Mouse (Mus musculus) forebrain, embryonic 12.5 days (tissue): ENCODE measurements around the gene Amn1. TPM values are rescaled to one million over a fixed set of nuclear protein-coding genes. Genes with fewer than 3 reads are reported as not detected.
"Not testable (repeated sequence)": the region's sequence is repeated elsewhere in the genome, so short reads cannot be mapped to it uniquely, and the experiment has no call there.

Source experiments
- ATAC-seq: fragments of 200-750 bp; cut with Nextera tagmentation; 2 replicates; pipeline ENCODE4 v1.8.0; 2017; ENCODE audit warnings: moderate TSS enrichment; ENCODE audit not compliant: low FRiP score
- H3K27ac ChIP-seq: fragments of 300-500 bp; sonication (generic); 2 replicates; pipeline ENCODE4 v1.5.1; 2016; ENCODE audit warnings: mild to moderate bottlenecking
- H3K27me3 ChIP-seq: fragments of 300-500 bp; sonication (generic); 2 replicates; pipeline ENCODE4 v1.6.1; 2016; ENCODE audit warnings: mild to moderate bottlenecking
- H3K36me3 ChIP-seq: fragments of 300-500 bp; sonication (generic); replicated peaks from 2 replicates; pipeline ENCODE4 v1.6.1; 2016; ENCODE audit warnings: mild to moderate bottlenecking
- H3K4me1 ChIP-seq: fragments of 300-500 bp; sonication (generic); 2 replicates; pipeline ENCODE4 v1.6.1; 2016
- H3K4me2 ChIP-seq: fragments of 300-500 bp; sonication (generic); 2 replicates; pipeline ENCODE4 v1.6.1; 2016; ENCODE audit warnings: mild to moderate bottlenecking, moderate library complexity
- H3K4me3 ChIP-seq: fragments of 300-500 bp; sonication (generic); replicated peaks from 2 replicates; pipeline ENCODE4 v1.5.1; 2016; ENCODE audit warnings: mild to moderate bottlenecking
- H3K9ac ChIP-seq: fragments of 300-500 bp; sonication (generic); 2 replicates; pipeline ENCODE4 v1.6.1; 2016; ENCODE audit warnings: mild to moderate bottlenecking
- H3K9me3 ChIP-seq: fragments of 300-500 bp; sonication (generic); 2 replicates; pipeline ENCODE4 v1.6.1; 2016
- WGBS: fragments of 180-500 bp; shearing (Covaris S2); methylation state at CpG from one replicate; pipeline ENCODE4 v1.1.7; 2016; 5-methylcytosine and 5-hydroxymethylcytosine counted together
- polyA plus RNA-seq: library from polyadenylated mRNA; unstranded; fragments of >200 nt; fragmentation: Nextera tagmentation; extraction: Ambion mirVana; gene quantifications from 2 replicates; pipeline ENCODE4 v1.2.1, GENCODE M21; 2016

Amn1 gene
- polyA plus RNA-seq, 1 experiment from 2014 or later = 74.9 TPM

DNA sequence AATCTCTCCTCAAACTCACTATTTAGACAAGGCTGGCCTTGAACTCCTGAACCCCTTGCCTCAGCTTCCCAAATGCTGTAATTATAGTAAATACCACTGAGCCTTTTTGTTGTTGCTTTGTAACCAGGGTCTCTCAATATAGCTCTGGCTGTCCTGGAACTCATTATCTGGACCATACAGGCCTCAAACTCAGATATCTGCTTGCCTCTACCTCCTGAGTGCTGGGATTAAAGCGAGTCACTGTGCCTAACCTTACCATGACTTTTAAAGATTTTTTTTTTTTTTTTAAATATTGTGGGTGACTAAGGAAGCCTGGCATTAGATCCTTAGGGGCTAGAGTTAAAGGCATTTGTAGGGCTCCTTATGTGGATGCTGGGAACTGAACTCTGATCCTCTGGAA, 4.5 kb downstream of the Amn1 start:
- Histone ChIP-seq H3K4me1 (peaks cover 21% of the 10 kb centered on the region), H3K4me2 (no peak overlapping the region), H3K9ac (no peak overlapping the region), H3K36me3 (peaks cover 35% of the 10 kb centered on the region), H3K27ac (no peak overlapping the region), H3K27me3 (no peaks in the 10 kb centered on the region), H3K4me3 (no peak overlapping the region), H3K9me3 (no peaks in the 10 kb centered on the region)
- 90% methylated on average over 1 of the region's 1 CpGs for WGBS
- no peak for ATAC-seq

DNA sequence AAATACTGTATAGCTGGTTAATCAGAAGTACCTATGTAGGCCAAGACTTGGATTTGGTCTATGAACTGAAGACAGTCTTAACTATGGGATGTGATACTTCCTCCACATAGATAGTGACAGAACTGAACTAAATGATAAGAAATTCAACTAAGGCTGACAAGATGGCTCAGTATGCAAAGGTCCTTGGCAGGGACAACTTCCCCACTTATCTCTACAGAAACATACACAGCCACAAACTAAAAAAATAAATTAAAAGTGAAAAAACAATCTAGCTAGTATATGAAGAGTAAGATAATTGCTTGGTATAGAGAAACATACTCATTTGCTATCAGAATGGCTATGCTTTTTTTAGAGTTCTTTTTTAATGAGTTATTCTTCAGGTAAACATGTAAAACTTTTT, 9.4 kb downstream of the Amn1 start:
- Histone ChIP-seq H3K36me3 (peaks cover 80% of the 10 kb centered on the region), H3K9me3 (peaks cover 8% of the 10 kb centered on the region), H3K4me3 (no peak overlapping the region), H3K9ac (no peak overlapping the region), H3K27me3 (no peaks in the 10 kb centered on the region), H3K27ac (no peak overlapping the region), H3K4me1 (no peaks in the 10 kb centered on the region), H3K4me2 (no peak overlapping the region)
- ATAC-seq = no peak

DNA sequence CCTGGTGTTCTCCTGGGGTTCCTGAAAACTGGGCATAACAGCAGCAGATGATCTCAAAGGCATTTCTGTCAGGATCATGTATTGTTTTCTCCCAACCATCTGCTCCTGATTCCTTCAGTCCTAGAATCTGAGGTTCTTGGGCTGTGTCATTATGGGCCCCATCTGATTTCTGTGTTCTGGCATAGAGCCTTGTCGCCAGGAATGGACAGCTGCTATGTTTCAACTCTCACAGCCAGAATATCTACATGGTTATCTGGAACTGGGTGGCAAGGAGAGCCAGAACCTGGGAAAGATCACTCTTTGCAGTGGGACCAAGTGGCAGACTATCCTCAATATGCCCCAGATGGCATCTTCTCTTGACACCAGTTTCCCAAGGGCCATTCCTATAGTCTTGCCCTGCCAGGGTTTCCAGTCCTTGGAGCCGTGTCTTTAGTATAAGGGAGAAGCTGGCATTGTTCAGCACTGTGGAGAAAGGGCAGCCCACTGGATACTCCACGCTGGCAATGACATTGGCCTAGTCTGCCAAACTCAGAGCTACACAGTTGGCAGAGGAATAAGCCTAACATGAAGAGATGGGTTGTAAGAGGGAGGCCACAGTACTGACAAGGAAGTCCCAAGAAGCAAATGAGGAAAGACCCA, 13.5 kb downstream of the Amn1 start:
- Histone ChIP-seq H3K27ac (no peak overlapping the region), H3K4me3 (no peak overlapping the region), H3K4me2 (no peak overlapping the region), H3K36me3 (peaks cover 65% of the 10 kb centered on the region), H3K9me3 (peaks cover 8% of the 10 kb centered on the region), H3K9ac (no peak overlapping the region), H3K4me1 (no peaks in the 10 kb centered on the region), H3K27me3 (no peaks in the 10 kb centered on the region)
- ATAC-seq = no peak
- WGBS = 95% methylated on average over 3 of the region's 3 CpGs

DNA sequence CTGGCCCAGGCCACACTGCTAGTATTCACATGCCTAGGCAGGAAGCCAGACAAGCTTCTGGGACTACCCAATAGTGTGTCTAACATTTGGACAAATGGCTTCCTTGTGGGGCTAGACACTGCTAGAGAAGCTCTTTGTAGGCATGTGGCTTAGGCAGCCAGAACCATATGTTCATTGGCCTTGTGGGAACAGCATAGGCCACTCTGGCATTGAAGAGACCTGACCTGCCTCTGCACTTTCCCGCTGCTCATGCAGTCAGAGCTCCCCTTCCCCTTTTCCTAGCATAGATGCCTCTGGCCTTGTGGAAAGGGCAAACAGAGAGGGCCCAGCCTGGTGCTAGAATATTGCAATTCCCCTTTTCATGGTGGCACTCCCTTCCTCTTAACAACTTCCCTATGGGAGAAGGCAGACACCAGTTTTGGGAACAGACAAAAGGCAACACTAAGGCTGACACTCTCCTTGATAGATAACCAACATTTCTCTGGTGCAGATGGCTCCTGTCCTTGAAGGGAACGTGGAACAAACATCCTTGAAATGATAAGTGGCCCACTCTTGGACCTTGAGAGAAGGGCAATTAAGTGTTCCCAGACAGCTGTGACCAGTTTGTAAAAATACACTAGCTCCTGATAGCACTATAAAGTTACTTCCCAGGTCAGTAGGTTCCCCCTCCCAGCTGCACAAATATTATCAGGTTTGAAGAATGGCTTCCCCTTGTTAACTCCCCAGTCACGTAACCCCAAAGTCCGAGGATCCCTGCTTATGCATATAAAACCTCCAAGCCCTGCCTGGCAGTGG, 14.5 kb downstream of the Amn1 start:
- WGBS = 83% methylated on average over 4 of the region's 4 CpGs
- no peak overlapping the region for H3K27ac ChIP-seq
- no peak; the same call in 1 of the 2 replicates for ATAC-seq

DNA sequence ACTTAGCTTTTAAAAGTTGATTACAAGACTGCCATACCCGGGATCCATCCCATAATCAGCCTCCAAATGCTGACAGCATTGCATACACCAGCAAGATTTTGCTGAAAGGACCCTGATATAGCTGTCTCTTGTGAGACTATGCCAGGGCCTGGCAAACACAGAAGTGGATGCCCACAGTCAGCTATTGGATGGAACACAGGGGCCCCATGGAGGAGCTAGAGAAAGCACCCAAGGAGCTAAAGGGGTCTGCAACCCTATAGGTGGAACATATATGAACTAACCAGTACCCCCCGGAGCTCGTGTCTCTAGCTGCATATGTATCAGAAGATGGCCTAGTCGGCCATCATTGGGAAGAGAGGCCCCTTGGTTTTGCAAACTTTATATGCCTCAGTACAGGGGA, 18.5 kb downstream of the Amn1 start:
- not testable (repeated sequence) for ATAC-seq, H3K27me3 ChIP-seq, H3K9ac ChIP-seq, H3K4me1 ChIP-seq, H3K4me2 ChIP-seq, H3K9me3 ChIP-seq, H3K4me3 ChIP-seq, H3K27ac ChIP-seq
- WGBS = 89% methylated on average over 4 of the region's 4 CpGs
- peaks cover 50% of the 10 kb centered on the region for H3K36me3 ChIP-seq

More for the DNA sequence above, 14.5 kb downstream of the Amn1 start:
- Histone ChIP-seq H3K9ac (no peak overlapping the region), H3K4me2 (no peak overlapping the region), H3K9me3 (peaks cover 8% of the 10 kb centered on the region), H3K27me3 (no peaks in the 10 kb centered on the region), H3K4me3 (no peak overlapping the region), H3K36me3 (peaks cover 63% of the 10 kb centered on the region), H3K4me1 (no peaks in the 10 kb centered on the region)

DNA sequence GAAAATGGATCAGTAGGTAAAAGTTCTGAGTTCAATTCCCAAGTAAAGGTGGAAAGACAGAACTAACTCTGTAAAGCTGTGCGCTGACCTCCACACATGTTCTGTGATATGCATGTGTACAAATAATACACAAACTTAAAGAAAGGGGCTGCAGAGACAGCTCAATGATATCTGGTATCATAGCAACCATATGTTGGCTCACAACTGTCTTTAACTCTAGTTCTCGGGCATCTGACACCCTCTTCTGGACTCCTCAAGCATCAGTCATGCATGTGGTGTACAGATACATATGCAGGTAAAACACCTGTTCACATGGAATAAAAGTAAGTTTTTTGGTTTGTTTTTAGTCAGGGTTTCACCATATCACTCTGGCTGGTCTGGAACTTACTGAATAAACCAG, 20.1 kb downstream of the Amn1 start:
- Histone ChIP-seq H3K4me2 (no peak overlapping the region), H3K27me3 (no peaks in the 10 kb centered on the region), H3K27ac (no peak overlapping the region), H3K4me1 (no peaks in the 10 kb centered on the region), H3K9ac (no peak overlapping the region), H3K4me3 (no peak overlapping the region), H3K36me3 (peaks cover 45% of the 10 kb centered on the region), H3K9me3 (no peaks in the 10 kb centered on the region)
- ATAC-seq = no peak
- WGBS = 91% methylated on average over 2 of the region's 2 CpGs

DNA sequence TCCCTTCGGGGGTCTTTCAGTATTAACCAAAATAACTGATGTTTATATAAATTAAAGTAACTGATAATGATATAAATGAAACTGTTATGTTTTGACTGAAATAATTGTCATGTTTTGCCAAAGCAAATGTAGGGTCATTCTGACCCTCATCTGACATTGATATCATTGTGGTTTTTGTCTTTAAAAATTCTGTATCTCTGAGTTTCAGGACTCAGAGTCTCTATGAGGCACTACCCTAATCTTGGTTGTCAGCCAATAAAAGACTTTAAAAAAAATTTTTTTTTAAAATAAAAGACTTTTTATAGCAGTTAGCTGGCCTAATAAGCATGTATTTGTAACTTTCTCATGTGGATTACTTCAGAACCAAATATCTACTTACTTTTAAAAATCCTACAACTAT, 20.8 kb downstream of the Amn1 start:
- Histone ChIP-seq H3K9ac (no peak overlapping the region), H3K36me3 (peaks cover 48% of the 10 kb centered on the region), H3K9me3 (no peaks in the 10 kb centered on the region), H3K4me1 (no peaks in the 10 kb centered on the region), H3K4me3 (no peak overlapping the region), H3K27ac (no peak overlapping the region), H3K4me2 (no peak overlapping the region), H3K27me3 (no peaks in the 10 kb centered on the region)
- WGBS = 94% methylated on average over 1 of the region's 1 CpGs
- ATAC-seq = no peak

DNA sequence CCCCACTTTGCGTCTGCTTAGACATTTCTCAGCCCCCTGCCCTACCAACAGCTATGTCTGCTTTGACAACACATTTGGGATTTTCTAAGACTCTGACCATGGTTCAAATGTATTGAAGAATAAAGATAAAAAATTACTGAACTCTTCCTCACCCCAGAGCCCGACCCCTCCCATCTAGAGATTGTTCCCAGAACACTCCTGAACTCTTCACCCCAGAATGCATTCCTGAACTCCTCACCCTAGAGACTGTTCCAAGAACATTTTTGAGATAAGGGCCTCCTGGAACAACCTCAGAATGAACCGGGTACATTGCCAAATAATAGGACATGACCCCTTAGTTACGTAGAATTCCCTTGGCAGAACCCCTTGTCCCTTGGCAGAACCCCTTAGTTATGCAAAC, 21.5 kb downstream of the Amn1 start:
- WGBS = 90% methylated on average over 3 of the region's 4 CpGs
- H3K9me3 ChIP-seq, H3K4me2 ChIP-seq, H3K4me3 ChIP-seq, H3K27me3 ChIP-seq, H3K9ac ChIP-seq, H3K4me1 ChIP-seq, ATAC-seq, H3K27ac ChIP-seq: not testable (repeated sequence)
- H3K36me3 ChIP-seq = peaks cover 54% of the 10 kb centered on the region

DNA sequence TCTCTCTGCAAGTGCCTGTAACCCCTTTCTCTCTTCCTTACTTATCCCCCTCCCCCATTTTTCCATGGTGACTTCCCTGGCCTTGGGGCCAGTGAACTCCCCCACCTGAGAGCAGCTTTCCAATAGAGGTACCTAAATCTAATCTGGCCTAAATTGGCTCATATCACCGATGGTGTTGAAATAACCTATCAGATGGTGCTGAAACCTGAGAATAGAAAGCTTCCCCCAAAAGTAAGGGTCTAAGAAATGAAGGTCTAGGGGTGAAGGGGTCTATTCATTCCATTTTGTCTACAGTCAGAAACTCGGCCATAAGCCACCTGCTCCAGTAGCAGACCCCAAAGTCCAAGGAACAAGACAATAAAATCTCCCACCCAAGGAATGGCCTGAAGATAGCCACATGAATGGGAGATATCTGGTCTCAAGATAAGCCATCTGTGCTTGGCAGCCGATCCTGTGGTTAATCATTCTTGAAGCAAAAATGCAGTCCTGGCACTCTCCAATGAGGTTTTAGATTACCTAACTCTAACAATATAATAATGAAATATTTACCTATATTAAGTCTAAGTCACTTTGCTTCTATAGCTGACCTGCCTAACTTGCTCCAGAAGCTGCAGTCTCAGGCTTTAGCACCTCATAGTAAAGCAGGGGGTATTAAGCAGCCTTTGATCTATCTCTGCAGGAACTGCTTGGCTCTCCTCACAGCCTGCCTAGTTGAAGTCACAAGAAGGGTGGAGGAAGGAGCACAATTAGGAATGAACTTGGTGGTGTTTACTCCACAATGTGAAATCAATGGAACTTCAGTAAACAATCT, 33.3 kb downstream of the Amn1 start:
- Histone ChIP-seq H3K9me3 (no peaks in the 10 kb centered on the region), H3K27me3 (no peaks in the 10 kb centered on the region), H3K4me3 (no peak overlapping the region), H3K36me3 (peaks cover 43% of the 10 kb centered on the region), H3K4me2 (no peak overlapping the region), H3K4me1 (peaks cover 15% of the 10 kb centered on the region), H3K27ac (0 out of 2 replicates have a peak overlapping the region, but pooled peaks have one; percentile 21), H3K9ac (no peak overlapping the region)
- 69% methylated on average over 3 of the region's 3 CpGs for WGBS
- no peak for ATAC-seq

DNA sequence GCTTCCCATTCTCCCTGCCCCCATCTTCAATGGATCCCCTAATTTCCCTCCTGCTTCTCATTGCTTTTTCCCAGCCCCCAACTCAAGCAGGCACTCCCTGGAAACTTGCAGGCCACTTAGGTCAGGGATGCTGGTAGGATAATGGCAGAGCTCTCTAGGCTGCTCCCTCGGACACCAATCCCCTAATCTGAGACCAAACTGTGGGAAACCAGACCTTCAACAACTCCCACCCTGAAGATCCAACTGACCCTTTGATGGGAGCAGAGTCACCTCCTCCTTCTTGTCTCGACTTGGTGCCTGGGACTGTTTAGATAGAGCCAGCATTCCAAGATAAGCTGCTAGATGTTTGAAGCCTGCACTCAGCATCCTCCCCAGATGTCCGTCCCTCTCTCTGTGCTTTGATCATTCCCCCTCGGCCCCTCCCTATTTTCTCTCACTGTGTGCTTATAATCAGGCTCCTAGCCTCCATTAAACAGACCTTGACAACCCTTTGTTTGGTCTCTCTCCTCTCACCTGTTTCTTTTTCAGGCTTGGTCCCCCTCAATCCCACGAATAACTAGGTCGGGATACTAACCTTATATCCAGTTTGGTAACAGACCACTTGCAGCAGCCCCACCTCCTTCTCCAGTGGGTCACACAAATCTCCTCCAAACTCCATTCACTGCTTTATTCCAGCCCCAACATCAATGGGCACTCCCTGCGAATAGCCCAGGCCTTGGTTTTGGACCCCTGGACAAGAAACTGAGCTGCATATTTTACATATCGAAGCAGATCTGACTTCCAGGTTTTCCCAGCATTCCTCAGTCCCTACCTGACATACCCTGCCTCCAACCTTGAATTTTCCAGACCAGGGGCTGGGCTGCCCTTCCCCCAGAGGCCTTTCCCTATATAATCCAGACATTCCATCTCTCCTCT, 34.1 kb downstream of the Amn1 start:
- H3K4me1 ChIP-seq = peaks cover 15% of the 10 kb centered on the region
- H3K9me3 ChIP-seq = no peaks in the 10 kb centered on the region
- no peak overlapping the region for H3K4me2 ChIP-seq
- 0 out of 2 replicates have a peak, but pooled peaks have one; percentile 36 for ATAC-seq
- 18% methylated on average over 8 of the region's 8 CpGs for WGBS
- H3K27ac ChIP-seq = 0 out of 2 replicates have a peak overlapping the region, but pooled peaks have one; percentile 21
- H3K27me3 ChIP-seq = no peaks in the 10 kb centered on the region
- H3K36me3 ChIP-seq = peaks cover 36% of the 10 kb centered on the region
- H3K9ac ChIP-seq = no peak overlapping the region
- no peak overlapping the region for H3K4me3 ChIP-seq

DNA sequence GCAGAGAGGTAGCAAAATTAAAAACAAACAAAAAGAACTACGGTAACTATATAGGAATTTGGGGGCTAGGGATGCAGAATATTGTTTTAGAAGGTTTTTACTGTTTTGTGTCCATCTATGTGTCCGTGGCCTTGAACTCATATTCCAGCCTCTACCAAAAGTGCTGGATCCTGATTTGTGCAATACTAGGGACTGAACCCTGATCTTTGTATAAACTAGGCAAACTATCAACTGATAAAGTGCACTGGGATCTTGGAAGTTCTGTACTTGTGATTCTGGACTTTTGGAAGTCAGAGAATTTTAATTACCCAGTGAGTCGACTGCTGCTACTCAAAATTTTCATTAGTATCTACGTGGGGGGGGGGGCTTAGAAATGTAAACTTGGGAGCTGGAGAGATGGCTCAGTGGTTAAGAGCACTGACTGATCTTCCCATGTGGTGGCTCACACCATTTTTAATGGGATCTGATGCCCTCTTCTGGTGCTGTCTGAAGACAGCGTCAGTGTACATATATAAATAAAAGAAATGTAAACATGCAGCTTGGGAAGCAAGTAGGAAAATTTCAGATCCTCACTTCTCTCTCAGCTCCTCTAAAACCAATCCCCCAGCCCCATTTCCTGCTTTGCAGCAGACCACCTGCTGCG, 34.9 kb downstream of the Amn1 start:
- Histone ChIP-seq H3K9me3 (no peaks in the 10 kb centered on the region), H3K4me2 (no peak overlapping the region), H3K4me3 (no peak overlapping the region), H3K27me3 (no peaks in the 10 kb centered on the region), H3K27ac (0 out of 2 replicates have a peak overlapping the region, but pooled peaks have one; percentile 21), H3K36me3 (peaks cover 31% of the 10 kb centered on the region), H3K9ac (no peak overlapping the region), H3K4me1 (peaks cover 15% of the 10 kb centered on the region)
- ATAC-seq = no peak
- WGBS = 45% methylated on average over 6 of the region's 6 CpGs
